Comparison of ENCODE assay signal across 10 mouse cellular contexts in genomic region chr8:117561014-117561413, GRCm38 (mm10).
A peak's percentile ranks its signal among the peaks of the same experiment; 100 is the strongest.
DNase-seq lines count a peak whose midpoint lies in the region; ATAC-seq and TF ChIP-seq lines count a peak whose summit lies in the region.
"Had no signal": no experiment of that assay in that cellular context is flagged by ENCODE, and none has a peak within 500 bp of the region (broad histone marks: within the 10 kb centered on the region; RNA-seq: fewer than 3 reads in every experiment).

No protein-coding gene starts in this region.

- WGBS in lung, embryonic 15.5 days: 53% methylated on average over 4 of the region's 4 CpGs
- 58% methylated on average over 4 of the region's 4 CpGs for WGBS in heart, postnatal 0 days

- no peaks in the 10 kb centered on the region; the same call in 1 of the 2 replicates for H3K27me3 ChIP-seq in lung, embryonic 15.5 days
- H3K27me3 ChIP-seq in heart, postnatal 0 days (ENCODE audit: control insufficient read depth, insufficient read depth, low read length): no peaks in the 10 kb centered on the region
- H3K27me3 ChIP-seq: hindbrain, embryonic 15.5 days had no signal

- H3K4me3 ChIP-seq in lung, embryonic 15.5 days: no peak overlapping the region
- H3K4me3 ChIP-seq in heart, postnatal 0 days (ENCODE audit: low read depth, low read length): no peak overlapping the region

- no peak for TF ChIP-seq CTCF in heart, postnatal 0 days (IDR thresholded peaks at IDR 0.05; ENCODE audit: low read depth)

- H3K4me2 ChIP-seq in lung, embryonic 15.5 days: peak overlapping the region; percentile 50; the same call in 1 of the 2 replicates
- H3K4me2 ChIP-seq in heart, postnatal 0 days (ENCODE audit: low read depth, low read length): no peak overlapping the region

- H3K9me3 ChIP-seq in lung, embryonic 15.5 days: no peaks in the 10 kb centered on the region
- H3K9me3 ChIP-seq in heart, postnatal 0 days (replicated peaks; ENCODE audit: control insufficient read depth, low read length): no peaks in the 10 kb centered on the region
- H3K9me3 ChIP-seq: hindbrain, embryonic 15.5 days had no signal

- DNase-seq in lung, postnatal 10 days: no peak
- peak; percentile 31 for DNase-seq in R1 (ENCODE audit: low read depth, low spot score)
- no peak for DNase-seq in heart, postnatal 0 days (ENCODE audit: low spot score)
- peak; percentile 40 for DNase-seq in kidney, postnatal 14 days
- DNase-seq in cerebellum, adult 11-12 months: no peak
- no peak for DNase-seq in thymus, postnatal 36 days
- DNase-seq: layer of hippocampus, postnatal 36 days had no signal

- H3K4me1 ChIP-seq in lung, embryonic 15.5 days: peaks cover 7% of the 10 kb centered on the region; the same call in 1 of the 2 replicates
- H3K4me1 ChIP-seq in heart, postnatal 0 days (ENCODE audit: control insufficient read depth, insufficient read depth): no peaks in the 10 kb centered on the region

- no peak overlapping the region for H3K9ac ChIP-seq in lung, embryonic 15.5 days
- H3K9ac ChIP-seq in heart, postnatal 0 days (replicated peaks; ENCODE audit: low read depth, low read length): no peak overlapping the region
- H3K9ac ChIP-seq: hindbrain, embryonic 15.5 days had no signal

- ATAC-seq in lung, embryonic 15.5 days (ENCODE audit: borderline replicate concordance, extremely low read depth, low FRiP score, low TSS enrichment): no peak
- ATAC-seq in heart, postnatal 0 days (ENCODE audit: insufficient read depth, low read depth): peak; percentile 39; the same call in 1 of the 2 replicates

- H3K27ac ChIP-seq in lung, embryonic 15.5 days: no peak overlapping the region
- H3K27ac ChIP-seq in heart, postnatal 0 days (ENCODE audit: low read depth): no peak overlapping the region
- H3K27ac ChIP-seq: hindbrain, embryonic 15.5 days; macrophage had no signal

- TF ChIP-seq EP300 in heart, postnatal 0 days (IDR thresholded peaks at IDR 0.05; ENCODE audit: low read depth): no peak

- H3K36me3 ChIP-seq in lung, embryonic 15.5 days: no peaks in the 10 kb centered on the region
- H3K36me3 ChIP-seq in heart, postnatal 0 days (replicated peaks; ENCODE audit: control insufficient read depth, insufficient read depth, low read length): no peaks in the 10 kb centered on the region
- H3K36me3 ChIP-seq: hindbrain, embryonic 15.5 days had no signal

Comparison
In these comparisons a context has a peak if more than half of its experiments do, and no peak if none do; other contexts are left out.
1. DNase-seq: peak in R1 (single experiment) and kidney, postnatal 14 days (single experiment); none in lung, postnatal 10 days (single experiment), heart, postnatal 0 days (single experiment), cerebellum, adult 11-12 months (single experiment) and thymus, postnatal 36 days (0 of 2).